Mouse (Mus musculus): ENCODE measurements around the gene Urah.

DNA sequence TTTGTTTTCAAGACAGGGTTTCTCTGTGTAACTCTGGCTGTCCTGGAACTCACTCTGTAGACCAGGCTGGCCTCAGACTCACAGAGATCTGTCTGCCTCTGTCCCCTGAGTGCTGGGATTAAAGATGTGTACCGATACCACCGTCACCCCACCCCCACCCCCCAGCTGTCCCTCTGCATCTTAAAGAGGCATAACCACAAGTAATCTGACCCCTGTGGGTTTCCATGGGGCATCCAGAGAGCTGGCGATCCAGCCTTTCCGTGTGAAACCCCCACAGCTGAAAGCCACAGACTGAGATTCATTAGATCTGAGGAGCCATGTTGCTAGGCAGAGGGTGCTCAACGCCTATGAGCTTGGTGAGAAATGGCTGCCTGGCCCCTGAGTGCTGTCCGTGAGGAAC, 25.2 kb downstream of the Urah start:
- TF ChIP-seq CTCF (IDR thresholded peaks at IDR 0.05; ENCODE audit: control insufficient read depth, insufficient read depth, insufficient replicate concordance, low read depth, low read length), result no peak
- no peak for TF ChIP-seq POLR2A (IDR thresholded peaks at IDR 0.05; ENCODE audit: control insufficient read depth, low read depth, low read length)
